Mouse (Mus musculus) liver, embryonic 14.5 days (tissue): Measurements from ENCODE around the gene Dxo.

Source experiments
- CTCF ChIP-seq: IDR thresholded peaks from 2 replicates; pipeline ENCODE4 v1.5.1; 2016; ENCODE audit warnings: antibody characterized with exemption, low read depth, control low read depth
- EP300 ChIP-seq: IDR thresholded peaks from 2 replicates; pipeline ENCODE4 v1.6.1; 2016; ENCODE audit warnings: antibody characterized with exemption, low read depth

GRCm38 (mm10) chr17:34840736-34841307 is 4.0 kb downstream of the Dxo start:
- TF ChIP-seq CTCF = 0 out of 2 replicates have a peak, but pooled peaks have one; percentile 2
- no peak for TF ChIP-seq EP300
